Mouse (Mus musculus) layer of hippocampus, adult 9-10 months (tissue): ENCODE measurements around the gene Abhd16b.

Source experiments
- DNase-seq: peaks from one replicate; pipeline ENCODE4 v3.0.0; 2022; ENCODE audit warnings: low spot score

Gene Abhd16b

DNA sequence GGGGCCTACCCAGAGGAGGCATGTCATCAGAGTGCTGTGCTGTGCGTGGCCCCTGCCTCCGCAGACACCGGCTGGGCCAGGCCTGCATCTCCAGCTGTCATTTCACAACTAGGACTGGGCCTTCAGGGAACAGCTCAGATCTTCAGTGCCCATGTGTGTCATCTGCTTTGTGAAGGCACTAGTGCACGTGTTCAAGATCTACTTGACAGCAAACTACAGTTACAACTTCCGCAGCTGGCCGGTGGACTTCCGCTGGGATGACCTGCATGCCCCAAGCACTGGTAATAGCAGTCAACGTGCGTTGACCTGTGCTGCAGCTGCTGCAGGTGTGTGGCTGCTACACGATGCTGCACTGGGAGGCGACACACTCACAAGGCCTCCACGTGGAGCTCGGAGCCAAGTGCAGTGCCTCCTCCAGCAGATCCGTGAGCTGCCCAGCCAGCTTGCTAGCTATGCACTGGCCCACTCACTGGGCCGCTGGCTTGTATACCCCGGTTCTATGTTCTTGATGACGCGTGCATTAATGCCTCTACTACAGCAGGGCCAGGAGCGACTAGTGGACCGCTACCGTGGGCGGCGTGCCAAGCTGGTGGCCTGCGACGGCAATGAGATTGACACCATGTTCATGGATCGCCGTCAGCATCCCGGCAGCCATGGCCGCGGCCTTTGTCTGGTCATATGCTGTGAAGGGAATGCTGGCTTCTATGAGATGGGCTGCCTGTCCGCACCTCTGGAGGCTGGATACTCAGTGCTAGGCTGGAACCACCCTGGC is at the start of gene Abhd16b:
TSS of gene Abhd16b (plus strand) at position 51 of the 772 bp plus-strand sequence.
- no peak for DNase-seq

- no peak for DNase-seq
Observed at GRCm38 (mm10) chr2:181452181-181452580, 40.8 kb upstream of the Abhd16b start.

GRCm38 (mm10) chr2:181453274-181453673 is 39.7 kb upstream of the Abhd16b start:
- no peak for DNase-seq

GRCm38 (mm10) chr2:181455899-181456298 is 37.1 kb upstream of the Abhd16b start:
- no peak for DNase-seq

DNA sequence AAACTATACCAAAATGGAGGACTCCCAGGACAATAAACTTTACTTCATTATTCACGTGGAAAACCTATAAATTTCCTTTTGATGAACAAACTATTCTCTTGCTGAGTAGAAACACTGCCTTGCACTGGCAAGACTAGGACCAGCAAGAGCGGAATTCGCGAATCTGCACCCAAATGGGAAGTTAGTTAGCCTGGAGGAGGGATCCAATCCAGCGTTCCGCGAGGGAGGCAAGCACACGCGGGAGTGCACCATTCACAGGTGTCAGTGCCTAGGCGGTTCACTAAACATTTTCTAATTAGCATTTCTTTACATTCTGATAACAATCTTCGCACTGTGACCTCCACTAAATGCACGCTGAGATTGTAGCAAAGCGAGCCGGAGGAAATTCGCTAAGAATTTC is 35.2 kb upstream of the Abhd16b start:
- no peak for DNase-seq

DNA sequence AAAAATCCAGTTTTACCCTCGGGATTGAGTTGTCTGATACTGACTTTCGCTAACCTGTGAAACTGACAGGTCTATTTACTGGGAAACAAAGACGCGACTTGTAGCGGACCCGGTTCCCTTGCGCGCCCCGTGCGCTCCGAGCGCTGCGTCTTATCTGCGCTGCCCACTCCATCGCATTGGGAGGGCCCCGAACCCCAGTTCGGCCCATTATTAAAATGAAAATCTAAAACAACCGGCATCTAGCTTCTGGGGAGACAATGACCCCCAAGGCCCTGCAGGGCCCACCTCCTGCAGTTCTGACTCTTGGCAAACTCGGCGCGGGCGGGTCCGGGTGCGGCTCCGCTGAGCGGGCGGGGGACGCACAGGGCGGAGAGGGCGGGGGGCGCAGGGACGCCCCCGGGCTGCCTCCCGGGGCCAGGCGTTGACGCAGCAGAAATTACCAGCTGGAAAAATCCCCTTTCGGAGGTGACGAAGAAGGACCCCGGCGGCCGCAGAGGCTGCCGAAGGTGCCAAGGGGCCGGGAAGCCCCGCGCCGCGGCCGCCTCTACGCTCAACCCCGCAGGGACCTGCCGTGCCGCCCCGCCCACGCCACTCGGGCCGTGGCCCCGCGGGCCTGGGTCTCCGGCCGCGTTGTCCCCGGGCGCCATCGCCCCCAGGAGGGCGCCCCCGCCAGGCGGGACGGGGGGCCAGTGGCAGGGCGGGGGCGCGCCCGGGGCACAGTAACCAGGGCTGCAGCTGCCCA is 34.4 kb upstream of the Abhd16b start:
- DNase-seq: no peak

- DNase-seq: no peak
Observed at GRCm38 (mm10) chr2:181459153-181459672, 33.8 kb upstream of the Abhd16b start, which contains the start of gene Zbtb46. Gene Zbtb46 (minus strand): TSS chr2:181459426.

DNA sequence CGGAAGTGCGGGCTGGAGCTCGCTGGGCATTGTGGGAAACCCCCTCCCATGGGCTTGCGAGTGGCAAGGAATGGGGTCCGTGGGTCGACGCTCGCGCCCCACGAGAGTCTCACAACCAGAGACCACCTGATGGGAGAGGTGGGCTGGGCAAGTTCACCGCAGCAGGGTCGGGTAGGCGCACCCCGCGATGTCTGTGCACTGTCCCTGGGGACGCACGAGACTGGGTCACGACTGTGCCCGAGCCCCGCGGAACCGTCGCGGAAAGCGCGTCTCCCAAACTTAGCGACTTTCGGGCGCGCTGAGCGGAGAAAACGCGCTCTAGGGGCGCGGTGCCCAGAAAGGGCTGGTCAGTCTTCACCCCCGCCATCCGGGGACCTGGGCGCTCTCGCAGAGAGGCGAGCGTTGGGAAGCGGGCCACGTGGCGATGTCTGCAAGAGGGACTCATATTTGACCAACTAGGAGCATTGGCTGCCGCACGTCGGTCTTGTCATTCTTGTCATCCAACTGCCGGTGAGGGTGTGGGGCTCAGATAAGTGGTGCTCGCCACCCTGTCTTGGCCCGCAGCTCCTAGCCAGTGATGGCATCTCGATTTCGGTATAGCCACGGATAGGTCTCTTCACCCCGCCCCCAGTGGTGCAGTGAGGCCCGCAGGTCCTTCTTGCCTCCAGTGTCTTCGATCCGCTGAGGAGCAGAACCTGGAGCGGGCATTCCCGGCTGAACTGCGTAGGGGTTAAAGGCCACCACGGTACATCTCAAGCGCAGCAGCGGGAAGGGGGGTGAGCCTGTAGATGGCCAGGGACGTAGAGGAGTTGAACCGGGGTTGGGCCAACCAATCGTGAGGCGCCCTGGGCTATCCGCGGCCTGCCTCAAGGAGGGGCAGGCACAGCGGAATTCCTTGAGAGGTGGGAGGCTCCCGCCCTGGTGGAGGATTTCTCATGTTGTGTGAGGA is 33.1 kb upstream of the Abhd16b start:
- DNase-seq: no peak

DNA sequence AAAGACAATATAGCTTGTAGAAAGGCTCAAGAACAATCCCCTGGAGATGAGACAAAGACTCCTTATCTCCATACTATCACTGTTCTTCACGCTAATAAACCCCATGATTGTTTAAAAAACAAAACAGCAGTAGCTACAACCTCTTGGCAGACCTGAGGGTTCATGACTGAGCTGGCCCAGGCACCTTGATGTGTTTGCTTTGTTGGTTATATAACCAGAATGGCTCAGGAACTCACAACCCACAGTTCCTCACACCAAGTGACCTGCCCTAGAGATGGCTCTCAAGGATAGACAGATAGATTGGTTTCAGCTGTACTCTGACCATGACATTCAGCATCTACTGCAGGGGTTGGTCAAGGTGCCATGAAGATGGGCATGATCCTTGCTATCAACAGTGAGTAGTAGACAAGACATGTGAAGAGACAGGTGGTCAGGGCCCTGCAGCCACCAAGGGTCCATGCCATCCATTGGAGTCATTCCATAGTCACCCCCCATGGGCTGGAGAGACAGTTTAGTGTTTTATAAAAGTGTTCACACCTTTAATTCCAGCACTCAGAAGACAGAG is 31.4 kb upstream of the Abhd16b start:
- no peak for DNase-seq

- DNase-seq: no peak
Observed at GRCm38 (mm10) chr2:181462604-181463003, 30.4 kb upstream of the Abhd16b start.

GRCm38 (mm10) chr2:181463008-181463738 is 29.8 kb upstream of the Abhd16b start:
- DNase-seq: no peak

GRCm38 (mm10) chr2:181465423-181465822 is 27.6 kb upstream of the Abhd16b start:
- DNase-seq: no peak

GRCm38 (mm10) chr2:181470285-181470684 is 22.7 kb upstream of the Abhd16b start:
- no peak for DNase-seq

DNA sequence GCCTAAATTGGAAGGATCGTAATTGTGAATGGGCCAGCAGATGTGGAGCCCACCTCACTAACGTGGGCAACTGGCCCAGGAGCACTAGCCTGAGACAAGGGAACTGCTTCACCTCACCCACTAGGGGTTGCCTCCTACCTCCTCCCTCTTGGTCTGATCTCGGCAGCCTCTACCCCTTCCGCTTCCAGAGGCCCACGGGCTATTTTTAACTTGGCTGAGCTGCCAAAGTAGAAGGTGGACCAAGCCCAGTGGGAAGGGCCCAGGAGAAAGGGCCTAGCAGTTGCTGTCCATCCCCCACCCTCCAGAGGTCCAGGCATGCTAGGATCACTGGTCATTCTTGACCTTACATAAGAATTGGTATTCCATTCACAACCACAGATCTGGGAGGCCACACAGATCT is 21.8 kb upstream of the Abhd16b start:
- DNase-seq: no peak

DNA sequence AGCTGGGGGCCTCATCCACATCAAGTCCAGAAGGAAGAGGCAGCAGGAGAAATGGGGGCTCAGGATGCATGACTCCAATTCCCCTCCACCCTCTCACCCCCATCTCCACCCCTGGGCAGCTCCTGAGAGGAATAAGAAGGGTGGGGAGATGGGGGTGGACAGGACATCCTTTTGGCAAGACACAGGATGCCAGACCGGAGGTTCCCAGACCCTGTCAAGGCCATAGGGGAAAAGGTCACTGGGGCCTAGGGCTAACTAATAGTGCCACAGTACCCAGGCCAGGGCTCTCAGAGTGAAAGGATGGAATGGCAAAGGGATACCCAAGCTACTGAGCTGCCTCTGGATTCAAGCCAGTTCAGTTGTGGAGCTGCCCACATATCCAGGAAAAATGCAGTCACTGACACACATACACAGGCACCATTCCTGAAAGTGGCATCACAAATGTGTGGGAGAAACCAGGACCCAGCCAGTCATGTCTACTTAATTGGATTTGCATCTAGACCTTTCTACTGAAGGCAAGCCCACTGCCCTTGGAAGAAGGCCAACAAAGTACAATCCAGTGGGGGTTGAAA is 20.7 kb upstream of the Abhd16b start:
- DNase-seq: no peak

DNA sequence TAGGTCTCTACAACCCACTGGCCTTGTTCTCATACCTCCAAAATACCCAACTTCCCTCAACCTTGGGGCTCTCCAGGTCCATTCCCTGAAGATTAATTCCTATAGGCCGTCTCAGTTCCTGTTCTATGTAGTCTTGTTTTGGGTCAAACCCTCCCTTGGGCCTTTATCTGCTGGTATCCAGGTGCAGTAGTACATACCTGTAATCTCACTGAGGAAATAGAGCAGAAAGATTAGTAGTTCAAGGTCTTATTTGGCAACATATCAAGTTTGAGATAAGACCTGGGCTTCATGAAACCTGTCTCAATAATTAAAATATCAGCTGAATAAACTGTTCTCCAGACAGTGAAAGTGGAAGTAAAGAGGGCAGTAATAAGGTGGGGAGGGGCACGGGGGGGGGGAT is 9.9 kb upstream of the Abhd16b start:
- DNase-seq: no peak

DNA sequence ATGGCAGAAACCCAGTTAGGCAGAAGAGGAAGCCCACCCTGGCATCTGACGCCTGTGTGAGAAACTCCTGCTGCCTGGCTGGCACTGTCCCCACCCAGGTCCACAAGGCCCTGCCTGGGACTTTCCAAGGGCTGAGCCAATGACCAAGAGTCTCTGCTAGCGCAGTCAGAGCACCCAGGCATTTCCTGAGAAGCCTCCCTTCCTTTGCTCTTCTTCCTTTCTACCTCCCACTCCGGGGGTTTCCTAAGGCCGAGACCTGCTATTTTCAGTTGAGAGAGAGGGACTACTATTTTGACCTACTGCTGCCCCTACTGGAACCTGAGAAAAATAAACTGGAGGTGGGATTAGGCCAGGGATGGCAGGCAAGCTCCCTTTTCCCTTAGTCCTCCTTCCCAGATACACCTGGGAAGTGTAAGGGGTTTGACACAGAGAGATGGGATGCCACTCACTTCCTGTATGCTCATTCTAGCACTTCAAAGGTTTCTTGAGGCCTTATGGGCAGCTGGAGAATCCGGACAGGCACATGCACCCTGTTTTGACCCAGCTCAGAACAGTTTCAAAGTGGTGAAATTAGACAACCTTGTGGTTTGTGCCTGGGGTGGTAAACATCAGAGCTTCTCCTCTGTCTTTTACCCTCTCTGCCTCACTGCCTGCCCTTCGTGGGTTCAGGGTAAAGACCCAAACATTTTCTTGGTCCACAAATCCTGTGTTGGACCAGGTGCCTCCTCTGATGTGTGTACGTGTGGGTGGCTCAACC is 9.3 kb upstream of the Abhd16b start:
- no peak for DNase-seq

GRCm38 (mm10) chr2:181484456-181485233 is 8.4 kb upstream of the Abhd16b start:
- DNase-seq: no peak

- DNase-seq: no peak
Observed at GRCm38 (mm10) chr2:181485741-181486140, 7.3 kb upstream of the Abhd16b start.
